8 mouse cellular contexts compared by ENCODE assay signal in genomic region chr3:148922618-148923095, GRCm38 (mm10).
DNase-seq lines count a peak whose midpoint lies in the region; ATAC-seq lines count a peak whose summit lies in the region.

No protein-coding gene starts in this region.

- no peak overlapping the region for H3K4me3 ChIP-seq in liver, embryonic 11.5 days (ENCODE audit: low read depth, low read length)
- H3K4me3 ChIP-seq in forebrain, embryonic 14.5 days (ENCODE audit: low read depth, low read length), result peak overlapping the region; percentile 13
- peak overlapping the region; percentile 19; the same call in 1 of the 2 replicates for H3K4me3 ChIP-seq in midbrain, embryonic 14.5 days (replicated peaks; ENCODE audit: low read depth, low read length)

- 82% methylated on average over 14 of the region's 14 CpGs for WGBS in liver, embryonic 11.5 days
- WGBS in forebrain, embryonic 14.5 days, result 31% methylated on average over 14 of the region's 14 CpGs
- WGBS in midbrain, embryonic 14.5 days, result 31% methylated on average over 14 of the region's 14 CpGs

- ATAC-seq in liver, embryonic 11.5 days (replicated peaks; ENCODE audit: low FRiP score), result no peak
- peak; percentile 85 for ATAC-seq in forebrain, embryonic 14.5 days
- peak; percentile 72; the same call in 1 of the 2 replicates for ATAC-seq in midbrain, embryonic 14.5 days (ENCODE audit: low FRiP score, low TSS enrichment)
- ATAC-seq in megakaryocyte progenitor cell, adult 5-6 weeks (replicated peaks; ENCODE audit: poor library complexity), result no peak

- 0 out of 2 replicates have a peak, but pooled peaks cover 2% of the 10 kb centered on the region for H3K4me1 ChIP-seq in liver, embryonic 11.5 days (replicated peaks; ENCODE audit: control insufficient read depth, insufficient read depth, low read length)
- peaks cover 13% of the 10 kb centered on the region for H3K4me1 ChIP-seq in forebrain, embryonic 14.5 days (ENCODE audit: control insufficient read depth, insufficient read depth, low read length)
- peaks cover 12% of the 10 kb centered on the region for H3K4me1 ChIP-seq in midbrain, embryonic 14.5 days (ENCODE audit: control insufficient read depth, insufficient read depth, low read length)

- H3K27me3 ChIP-seq in liver, embryonic 11.5 days (replicated peaks; ENCODE audit: control insufficient read depth, insufficient read depth, low read length), result no peaks in the 10 kb centered on the region
- no peaks in the 10 kb centered on the region for H3K27me3 ChIP-seq in forebrain, embryonic 14.5 days (replicated peaks; ENCODE audit: control insufficient read depth, insufficient read depth, low read length)
- no peaks in the 10 kb centered on the region for H3K27me3 ChIP-seq in midbrain, embryonic 14.5 days (ENCODE audit: control insufficient read depth, insufficient read depth, low read length)

- no peak overlapping the region for H3K27ac ChIP-seq in liver, embryonic 11.5 days (ENCODE audit: low read depth, low read length)
- no peak overlapping the region for H3K27ac ChIP-seq in forebrain, embryonic 14.5 days (ENCODE audit: low read depth, low read length)
- H3K27ac ChIP-seq in midbrain, embryonic 14.5 days (replicated peaks; ENCODE audit: low read depth, low read length), result peak overlapping the region; percentile 37

- no peak overlapping the region for H3K9ac ChIP-seq in liver, embryonic 11.5 days (ENCODE audit: low read depth, low read length)
- H3K9ac ChIP-seq in forebrain, embryonic 14.5 days (ENCODE audit: low read length), result peak overlapping the region; percentile 45; the same call in 1 of the 2 replicates
- 0 out of 2 replicates have a peak overlapping the region, but pooled peaks have one; percentile 9 for H3K9ac ChIP-seq in midbrain, embryonic 14.5 days (replicated peaks; ENCODE audit: low read length)

- no peaks in the 10 kb centered on the region for H3K9me3 ChIP-seq in liver, embryonic 11.5 days (ENCODE audit: control insufficient read depth, low read length)
- H3K9me3 ChIP-seq in forebrain, embryonic 14.5 days (replicated peaks; ENCODE audit: control insufficient read depth, low read length), result no peaks in the 10 kb centered on the region
- no peaks in the 10 kb centered on the region for H3K9me3 ChIP-seq in midbrain, embryonic 14.5 days (ENCODE audit: control insufficient read depth, low read length)

- peak; percentile 28 for DNase-seq in liver, embryonic 11.5 days (ENCODE audit: low spot score)
- no peak for DNase-seq in liver
- DNase-seq in forebrain, embryonic 14.5 days (ENCODE audit: low spot score), result peak; percentile 78
- DNase-seq in layer of hippocampus, adult 9-10 months (ENCODE audit: low spot score), result peak; percentile 18
- DNase-seq in midbrain, embryonic 14.5 days, result peak; percentile 80
- no peak for DNase-seq in yolk sac, embryonic 10.5 days (ENCODE audit: low spot score)
- no peak for DNase-seq in spleen, postnatal 14 days (ENCODE audit: low spot score in 2 of 2)

- no peaks in the 10 kb centered on the region for H3K36me3 ChIP-seq in liver, embryonic 11.5 days (ENCODE audit: control insufficient read depth, insufficient read depth, low read length)
- no peaks in the 10 kb centered on the region for H3K36me3 ChIP-seq in forebrain, embryonic 14.5 days (ENCODE audit: control insufficient read depth, insufficient read depth, low read length)
- no peaks in the 10 kb centered on the region for H3K36me3 ChIP-seq in midbrain, embryonic 14.5 days (ENCODE audit: control insufficient read depth, insufficient read depth, low read length)

- H3K4me2 ChIP-seq in liver, embryonic 11.5 days, result no peak overlapping the region
- peak overlapping the region; percentile 43 for H3K4me2 ChIP-seq in forebrain, embryonic 14.5 days (ENCODE audit: low read length)
- H3K4me2 ChIP-seq in midbrain, embryonic 14.5 days (ENCODE audit: low read length), result peak overlapping the region; percentile 44

Comparison
In these comparisons a context has a peak if more than half of its experiments do, and no peak if none do; other contexts are left out.
1. DNase-seq: peak in liver, embryonic 11.5 days (single experiment), forebrain, embryonic 14.5 days (single experiment), layer of hippocampus, adult 9-10 months (single experiment) and midbrain, embryonic 14.5 days (single experiment); none in liver (single experiment), yolk sac, embryonic 10.5 days (single experiment) and spleen, postnatal 14 days (0 of 2).
2. ATAC-seq: peak in forebrain, embryonic 14.5 days (single experiment) and midbrain, embryonic 14.5 days (single experiment); none in liver, embryonic 11.5 days (single experiment) and megakaryocyte progenitor cell, adult 5-6 weeks (single experiment).